Mouse (Mus musculus) midbrain, embryonic 11.5 days (tissue): ENCODE data around the gene Hoxb1. TPM values are rescaled to one million over a fixed set of nuclear protein-coding genes. Genes with fewer than 3 reads are reported as not detected.

Source experiments
- ATAC-seq: fragments of 200-750 bp; cut with Nextera tagmentation; 2 replicates; pipeline ENCODE4 v1.8.0; 2017; ENCODE audit warnings: moderate TSS enrichment, moderate library complexity; ENCODE audit not compliant: low FRiP score
- DNase-seq: peaks from one replicate; pipeline ENCODE4 v3.0.0; 2015; ENCODE audit warnings: low spot score; ENCODE audit errors: missing footprints
- H3K27ac ChIP-seq: fragments of 300-500 bp; sonication (generic); 2 replicates; pipeline ENCODE4 v1.5.1; 2014; ENCODE audit warnings: low read depth, low read length
- H3K27me3 ChIP-seq: fragments of 300-500 bp; sonication (generic); 2 replicates; pipeline ENCODE4 v1.6.1; 2014; ENCODE audit warnings: mild to moderate bottlenecking, low read length, moderate library complexity, mixed read lengths; ENCODE audit not compliant: control insufficient read depth, insufficient read depth
- H3K36me3 ChIP-seq: fragments of 300-500 bp; sonication (generic); 2 replicates; pipeline ENCODE4 v1.6.1; 2014; ENCODE audit warnings: mild to moderate bottlenecking, low read length, moderate library complexity, mixed read lengths; ENCODE audit not compliant: control insufficient read depth, insufficient read depth
- H3K4me1 ChIP-seq: fragments of 300-500 bp; sonication (generic); 2 replicates; pipeline ENCODE4 v1.6.1; 2014; ENCODE audit warnings: low read length; ENCODE audit not compliant: control insufficient read depth, insufficient read depth
- H3K4me2 ChIP-seq: fragments of 300-500 bp; sonication (generic); 2 replicates; pipeline ENCODE4 v1.6.1; 2014; ENCODE audit warnings: mild to moderate bottlenecking, moderate library complexity
- H3K4me3 ChIP-seq: fragments of 300-500 bp; sonication (generic); 2 replicates; pipeline ENCODE4 v1.5.1; 2014; ENCODE audit warnings: low read depth, low read length
- H3K9ac ChIP-seq: fragments of 300-500 bp; sonication (generic); 2 replicates; pipeline ENCODE4 v1.6.1; 2014; ENCODE audit warnings: low read length
- H3K9me3 ChIP-seq: fragments of 300-500 bp; sonication (generic); 2 replicates; pipeline ENCODE4 v1.6.1; 2016; ENCODE audit warnings: low read length; ENCODE audit not compliant: control insufficient read depth
- WGBS: fragments of 180-500 bp; shearing (Covaris S2); extraction: QIAGEN DNeasy Blood & Tissue Kit; methylation state at CpG from one replicate; pipeline ENCODE4 v1.1.7; 2014; 5-methylcytosine and 5-hydroxymethylcytosine counted together
- polyA plus RNA-seq: library from polyadenylated mRNA; unstranded; fragments of >200 nt; fragmentation: Nextera tagmentation; extraction: Ambion mirVana; gene quantifications from 2 replicates; pipeline ENCODE4 v1.2.1, GENCODE M21; 2014

The Hoxb1 gene
- polyA plus RNA-seq, 1 experiment from 2014 or later = not detected

GRCm38 (mm10) chr11:96322738-96323137 is 42.8 kb upstream of the Hoxb1 start:
- H3K9ac ChIP-seq = no peak overlapping the region
- ATAC-seq (no peak), DNase-seq (no peak)
- H3K9me3 ChIP-seq = no peaks in the 10 kb centered on the region
- H3K4me1 ChIP-seq = peaks cover 5% of the 10 kb centered on the region
- no peaks in the 10 kb centered on the region for H3K36me3 ChIP-seq
- no peak overlapping the region for H3K27ac ChIP-seq
- WGBS = 5% methylated on average over 6 of the region's 6 CpGs
- H3K27me3 ChIP-seq = peaks cover 100% of the 10 kb centered on the region
- H3K4me3 ChIP-seq = no peak overlapping the region
- H3K4me2 ChIP-seq = no peak overlapping the region

DNA sequence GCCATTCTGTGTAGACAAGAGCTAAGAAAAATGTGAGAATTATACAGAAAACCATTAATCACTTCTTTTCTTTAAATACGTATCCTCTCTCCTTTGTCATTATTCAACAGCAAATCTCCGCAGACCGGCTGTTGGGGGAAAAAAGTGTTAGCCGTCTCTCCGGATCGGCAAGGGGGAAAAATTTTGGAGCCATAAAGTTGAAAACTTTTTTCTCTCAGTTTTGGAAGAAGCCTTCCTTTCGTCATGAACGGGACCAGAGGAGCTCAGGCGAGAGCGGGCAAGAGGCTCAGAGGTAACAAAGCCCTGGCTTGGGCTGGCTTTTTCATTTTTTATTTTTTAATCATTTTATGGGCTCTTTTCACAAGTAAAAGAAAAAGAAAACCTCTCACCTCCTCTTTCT is 42.4 kb upstream of the Hoxb1 start, which contains the start of gene Hoxb3:
Hoxb3 (plus strand) TSS at position 173 of the 400 bp plus-strand sequence.
- ATAC-seq = no peak

GRCm38 (mm10) chr11:96324125-96324524 is 41.4 kb upstream of the Hoxb1 start:
- H3K4me3 ChIP-seq = no peak overlapping the region
- no peak for DNase-seq
- peaks cover under 1% of the 10 kb centered on the region; the same call in 1 of the 2 replicates for H3K4me1 ChIP-seq
- H3K27me3 ChIP-seq = peaks cover 100% of the 10 kb centered on the region
- no peak overlapping the region for H3K27ac ChIP-seq
- no peaks in the 10 kb centered on the region for H3K36me3 ChIP-seq
- no peaks in the 10 kb centered on the region for H3K9me3 ChIP-seq
- ATAC-seq = no peak
- H3K4me2 ChIP-seq = no peak overlapping the region
- WGBS = 1% methylated on average over 5 of the region's 5 CpGs
- no peak overlapping the region for H3K9ac ChIP-seq

More for the DNA sequence above, 42.4 kb upstream of the Hoxb1 start, which contains the start of gene Hoxb3:
- Histone ChIP-seq H3K4me1 (peaks cover 5% of the 10 kb centered on the region), H3K27ac (no peak within 1 kb of the TSS), H3K9ac (no peak within 1 kb of the TSS), H3K27me3 (peaks cover 100% of the 10 kb centered on the region), H3K36me3 (no peaks in the 10 kb centered on the region), H3K9me3 (no peaks in the 10 kb centered on the region), H3K4me2 (no peak within 1 kb of the TSS), H3K4me3 (no peak within 1 kb of the TSS)
- WGBS = 1% methylated on average over 10 of the region's 10 CpGs
- no peak for DNase-seq

GRCm38 (mm10) chr11:96324965-96325364 is 40.6 kb upstream of the Hoxb1 start:
- WGBS = 2% methylated on average over 8 of the region's 8 CpGs
- ATAC-seq = no peak
- no peak for DNase-seq
- H3K9me3 ChIP-seq = no peaks in the 10 kb centered on the region
- H3K4me3 ChIP-seq = no peak overlapping the region
- H3K36me3 ChIP-seq = no peaks in the 10 kb centered on the region
- no peak overlapping the region for H3K4me2 ChIP-seq
- peaks cover 100% of the 10 kb centered on the region for H3K27me3 ChIP-seq
- no peak overlapping the region for H3K9ac ChIP-seq
- no peak overlapping the region for H3K27ac ChIP-seq
- no peaks in the 10 kb centered on the region for H3K4me1 ChIP-seq

GRCm38 (mm10) chr11:96325747-96326212 is 39.8 kb upstream of the Hoxb1 start:
- Histone ChIP-seq H3K9ac (no peak overlapping the region), H3K27ac (no peak overlapping the region), H3K4me3 (no peak overlapping the region), H3K9me3 (no peaks in the 10 kb centered on the region), H3K27me3 (peaks cover 100% of the 10 kb centered on the region), H3K4me1 (no peaks in the 10 kb centered on the region), H3K4me2 (no peak overlapping the region), H3K36me3 (no peaks in the 10 kb centered on the region)
- ATAC-seq (no peak), DNase-seq (no peak)
- WGBS = 2% methylated on average over 22 of the region's 22 CpGs

DNA sequence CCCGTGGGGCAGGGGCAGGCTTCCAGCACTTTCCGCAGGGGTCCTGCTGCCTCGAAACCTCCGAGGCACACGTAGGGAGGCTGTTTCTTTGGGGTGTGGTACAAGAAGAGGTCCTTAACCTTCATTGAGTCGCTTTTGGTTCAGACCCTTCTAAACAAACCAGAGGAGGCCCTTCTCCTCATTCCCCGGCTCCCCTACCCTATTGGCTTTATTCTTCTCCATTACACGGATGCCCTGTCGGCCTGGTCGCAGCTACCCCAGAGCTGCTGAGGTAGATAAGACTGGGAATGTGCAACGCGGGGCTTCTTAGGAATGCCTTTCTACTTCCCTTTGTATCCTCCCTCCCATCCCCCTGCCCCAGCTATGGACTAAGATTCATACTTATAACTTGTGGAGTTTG is 38.8 kb upstream of the Hoxb1 start:
- H3K9ac ChIP-seq = no peak overlapping the region
- H3K9me3 ChIP-seq = no peaks in the 10 kb centered on the region
- H3K36me3 ChIP-seq = no peaks in the 10 kb centered on the region
- no peak overlapping the region for H3K27ac ChIP-seq
- under 1% methylated on average over 12 of the region's 12 CpGs for WGBS
- no peak overlapping the region for H3K4me3 ChIP-seq
- H3K27me3 ChIP-seq = peaks cover 100% of the 10 kb centered on the region
- DNase-seq (no peak), ATAC-seq (no peak)
- H3K4me1 ChIP-seq = no peaks in the 10 kb centered on the region
- no peak overlapping the region for H3K4me2 ChIP-seq

- Histone ChIP-seq H3K27me3 (peaks cover 100% of the 10 kb centered on the region), H3K4me3 (no peak overlapping the region), H3K27ac (no peak overlapping the region), H3K9me3 (no peaks in the 10 kb centered on the region), H3K4me1 (no peaks in the 10 kb centered on the region), H3K36me3 (no peaks in the 10 kb centered on the region), H3K9ac (no peak overlapping the region), H3K4me2 (no peak overlapping the region)
- no peak for DNase-seq
- ATAC-seq = no peak
- 3% methylated on average over 7 of the region's 7 CpGs for WGBS
Measured at GRCm38 (mm10) chr11:96327122-96327521, 38.4 kb upstream of the Hoxb1 start.

- H3K9ac ChIP-seq = no peak overlapping the region
- H3K9me3 ChIP-seq = no peaks in the 10 kb centered on the region
- no peak overlapping the region for H3K4me3 ChIP-seq
- no peak overlapping the region for H3K4me2 ChIP-seq
- H3K4me1 ChIP-seq = no peaks in the 10 kb centered on the region
- H3K27ac ChIP-seq = no peak overlapping the region
- no peaks in the 10 kb centered on the region for H3K36me3 ChIP-seq
- WGBS = 1% methylated on average over 5 of the region's 5 CpGs
- ATAC-seq (no peak), DNase-seq (no peak)
- H3K27me3 ChIP-seq = peaks cover 100% of the 10 kb centered on the region
Measured at GRCm38 (mm10) chr11:96327750-96328149, 37.8 kb upstream of the Hoxb1 start.

GRCm38 (mm10) chr11:96328605-96329004 is 36.9 kb upstream of the Hoxb1 start:
- ATAC-seq (no peak), DNase-seq (no peak)
- H3K36me3 ChIP-seq = no peaks in the 10 kb centered on the region
- H3K4me2 ChIP-seq = no peak overlapping the region
- H3K9ac ChIP-seq = no peak overlapping the region
- H3K4me3 ChIP-seq = no peak overlapping the region
- no peak overlapping the region for H3K27ac ChIP-seq
- WGBS = 5% methylated on average over 8 of the region's 8 CpGs
- no peaks in the 10 kb centered on the region for H3K9me3 ChIP-seq
- H3K27me3 ChIP-seq = peaks cover 100% of the 10 kb centered on the region
- no peaks in the 10 kb centered on the region for H3K4me1 ChIP-seq
